Mouse (Mus musculus) lung, embryonic 14.5 days (tissue): Measurements from ENCODE around the gene Vwa3b. TPM values are rescaled to one million over a fixed set of nuclear protein-coding genes. Genes with fewer than 3 reads are reported as not detected.

ENCODE experiments used
- ATAC-seq: fragments of 200-750 bp; cut with Nextera tagmentation; 2 replicates; pipeline ENCODE4 v1.8.0; 2017; ENCODE audit warnings: mild to moderate bottlenecking, moderate TSS enrichment, moderate library complexity; ENCODE audit not compliant: insufficient read depth
- DNase-seq: peaks from one replicate; pipeline ENCODE4 v3.0.0-alpha.2; 2015
- H3K27ac ChIP-seq: fragments of 300-500 bp; sonication (generic); 2 replicates; pipeline ENCODE4 v1.5.1; 2014; ENCODE audit warnings: low read depth, mild to moderate bottlenecking, moderate library complexity
- H3K27me3 ChIP-seq: fragments of 300-500 bp; sonication (generic); 2 replicates; pipeline ENCODE4 v1.6.1; 2014; ENCODE audit warnings: low read length, control low read depth; ENCODE audit not compliant: insufficient read depth
- H3K36me3 ChIP-seq: fragments of 300-500 bp; sonication (generic); 2 replicates; pipeline ENCODE4 v1.6.1; 2014; ENCODE audit warnings: control low read depth; ENCODE audit not compliant: insufficient read depth
- H3K4me1 ChIP-seq: fragments of 300-500 bp; sonication (generic); 2 replicates; pipeline ENCODE4 v1.6.1; 2014; ENCODE audit warnings: antibody characterized with exemption, control low read depth; ENCODE audit not compliant: insufficient read depth
- H3K4me2 ChIP-seq: fragments of 300-500 bp; sonication (generic); 2 replicates; pipeline ENCODE4 v1.6.1; 2014; ENCODE audit warnings: mild to moderate bottlenecking
- H3K4me3 ChIP-seq: fragments of 300-500 bp; sonication (generic); 2 replicates; pipeline ENCODE4 v1.5.1; 2014; ENCODE audit warnings: low read depth, low read length
- H3K9ac ChIP-seq: fragments of 300-500 bp; sonication (generic); 2 replicates; pipeline ENCODE4 v1.6.1; 2014
- H3K9me3 ChIP-seq: fragments of 300-500 bp; sonication (generic); 2 replicates; pipeline ENCODE4 v1.6.1; 2016; ENCODE audit warnings: low read depth, low read length, control low read depth
- CTCF ChIP-seq: IDR thresholded peaks from 2 replicates; pipeline ENCODE4 v1.5.1; 2016; ENCODE audit warnings: antibody characterized with exemption, low read depth
- WGBS: fragments of 180-500 bp; shearing (Covaris S2); extraction: QIAGEN DNeasy Blood & Tissue Kit; methylation state at CpG from one replicate; pipeline ENCODE4 v1.1.7; 2014; 5-methylcytosine and 5-hydroxymethylcytosine counted together
- polyA plus RNA-seq: library from polyadenylated mRNA; unstranded; fragments of >200 nt; fragmentation: Nextera tagmentation; extraction: Ambion mirVana; gene quantifications from 2 replicates; pipeline ENCODE4 v1.2.1, GENCODE M21; 2014

Gene Vwa3b
- polyA plus RNA-seq, 1 experiment from 2014 or later = not detected

- H3K4me3 ChIP-seq = no peak overlapping the region
- no peaks in the 10 kb centered on the region for H3K4me1 ChIP-seq
- no peak for TF ChIP-seq CTCF
- no peak for ATAC-seq
- 54% methylated on average over 3 of the region's 3 CpGs for WGBS
- H3K27me3 ChIP-seq = no peaks in the 10 kb centered on the region
- H3K9me3 ChIP-seq = no peaks in the 10 kb centered on the region
- H3K4me2 ChIP-seq = no peak overlapping the region
- DNase-seq = no peak
- H3K27ac ChIP-seq = no peak overlapping the region
- no peak overlapping the region for H3K9ac ChIP-seq
- no peaks in the 10 kb centered on the region for H3K36me3 ChIP-seq
These were observed 96.4 kb downstream of the Vwa3b start for GRCm38 (mm10) chr1:37122798-37123197.

- DNase-seq = peak; percentile 39
- H3K27ac ChIP-seq = no peak overlapping the region
These were observed 98.4 kb downstream of the Vwa3b start for GRCm38 (mm10) chr1:37124696-37125349.

GRCm38 (mm10) chr1:37130012-37130570 is 103.7 kb downstream of the Vwa3b start:
- DNase-seq (no peak), ATAC-seq (no peak)
- Histone ChIP-seq H3K9me3 (no peaks in the 10 kb centered on the region), H3K27ac (no peak overlapping the region), H3K36me3 (no peaks in the 10 kb centered on the region), H3K4me3 (no peak overlapping the region), H3K4me2 (no peak overlapping the region), H3K9ac (no peak overlapping the region), H3K27me3 (no peaks in the 10 kb centered on the region), H3K4me1 (no peaks in the 10 kb centered on the region)
- WGBS = 73% methylated on average over 7 of the region's 8 CpGs
- no peak for TF ChIP-seq CTCF

More at GRCm38 (mm10) chr1:37124696-37125349, 98.4 kb downstream of the Vwa3b start:
- no peak overlapping the region for H3K4me3 ChIP-seq
- H3K9ac ChIP-seq = no peak overlapping the region
- no peaks in the 10 kb centered on the region for H3K27me3 ChIP-seq
- ATAC-seq = no peak; the same call in 1 of the 2 replicates
- no peak for TF ChIP-seq CTCF
- no peak overlapping the region for H3K4me2 ChIP-seq
- no peaks in the 10 kb centered on the region for H3K4me1 ChIP-seq
- H3K36me3 ChIP-seq = no peaks in the 10 kb centered on the region
- WGBS = 37% methylated on average over 12 of the region's 12 CpGs
- H3K9me3 ChIP-seq = no peaks in the 10 kb centered on the region

- Histone ChIP-seq H3K4me1 (no peaks in the 10 kb centered on the region), H3K27ac (no peak overlapping the region), H3K4me3 (no peak overlapping the region), H3K9me3 (no peaks in the 10 kb centered on the region), H3K36me3 (no peaks in the 10 kb centered on the region), H3K27me3 (no peaks in the 10 kb centered on the region), H3K9ac (no peak overlapping the region), H3K4me2 (no peak overlapping the region)
- TF ChIP-seq CTCF = no peak
- ATAC-seq (no peak), DNase-seq (no peak)
These were observed 104.8 kb downstream of the Vwa3b start for GRCm38 (mm10) chr1:37131146-37131545.

- H3K4me1 ChIP-seq = no peaks in the 10 kb centered on the region
- H3K9ac ChIP-seq = no peak overlapping the region
- H3K4me2 ChIP-seq = no peak overlapping the region
- no peaks in the 10 kb centered on the region for H3K36me3 ChIP-seq
- H3K4me3 ChIP-seq = no peak overlapping the region
- no peaks in the 10 kb centered on the region for H3K9me3 ChIP-seq
- no peaks in the 10 kb centered on the region for H3K27me3 ChIP-seq
- WGBS = 63% methylated on average over 7 of the region's 7 CpGs
- no peak overlapping the region for H3K27ac ChIP-seq
- ATAC-seq (no peak), DNase-seq (no peak)
- TF ChIP-seq CTCF = no peak
These were observed 106.0 kb downstream of the Vwa3b start for GRCm38 (mm10) chr1:37132433-37132832.

- H3K9me3 ChIP-seq = no peaks in the 10 kb centered on the region
- H3K27me3 ChIP-seq = no peaks in the 10 kb centered on the region
- no peak overlapping the region for H3K4me3 ChIP-seq
- ATAC-seq = peak; percentile 60; the same call in 1 of the 2 replicates
- DNase-seq = peak; percentile 87
- no peak for TF ChIP-seq CTCF
- no peak overlapping the region for H3K9ac ChIP-seq
- 36% methylated on average over 4 of the region's 4 CpGs for WGBS
- H3K4me1 ChIP-seq = no peaks in the 10 kb centered on the region
- no peak overlapping the region for H3K27ac ChIP-seq
- H3K36me3 ChIP-seq = no peaks in the 10 kb centered on the region
- H3K4me2 ChIP-seq = no peak overlapping the region
These were observed 119.6 kb downstream of the Vwa3b start for GRCm38 (mm10) chr1:37145966-37146365.

- H3K4me1 ChIP-seq = no peaks in the 10 kb centered on the region
- DNase-seq = no peak
- no peak overlapping the region for H3K4me3 ChIP-seq
- no peak for TF ChIP-seq CTCF
- H3K9ac ChIP-seq = no peak overlapping the region
- H3K27me3 ChIP-seq = no peaks in the 10 kb centered on the region
- no peak for ATAC-seq
- no peaks in the 10 kb centered on the region for H3K9me3 ChIP-seq
- H3K36me3 ChIP-seq = no peaks in the 10 kb centered on the region
- WGBS = 82% methylated on average over 7 of the region's 7 CpGs
- no peak overlapping the region for H3K4me2 ChIP-seq
- H3K27ac ChIP-seq = no peak overlapping the region
These were observed 123.5 kb downstream of the Vwa3b start for GRCm38 (mm10) chr1:37149866-37150265.
